Mouse (Mus musculus): ENCODE results near the gene Gm3448. TPM values are rescaled to one million over a fixed set of nuclear protein-coding genes. Genes with fewer than 3 reads are reported as not detected.

The Gm3448 gene
- 1 to 10 TPM; 7.2 to 8.0 TPM for total RNA-seq (2023)

DNA sequence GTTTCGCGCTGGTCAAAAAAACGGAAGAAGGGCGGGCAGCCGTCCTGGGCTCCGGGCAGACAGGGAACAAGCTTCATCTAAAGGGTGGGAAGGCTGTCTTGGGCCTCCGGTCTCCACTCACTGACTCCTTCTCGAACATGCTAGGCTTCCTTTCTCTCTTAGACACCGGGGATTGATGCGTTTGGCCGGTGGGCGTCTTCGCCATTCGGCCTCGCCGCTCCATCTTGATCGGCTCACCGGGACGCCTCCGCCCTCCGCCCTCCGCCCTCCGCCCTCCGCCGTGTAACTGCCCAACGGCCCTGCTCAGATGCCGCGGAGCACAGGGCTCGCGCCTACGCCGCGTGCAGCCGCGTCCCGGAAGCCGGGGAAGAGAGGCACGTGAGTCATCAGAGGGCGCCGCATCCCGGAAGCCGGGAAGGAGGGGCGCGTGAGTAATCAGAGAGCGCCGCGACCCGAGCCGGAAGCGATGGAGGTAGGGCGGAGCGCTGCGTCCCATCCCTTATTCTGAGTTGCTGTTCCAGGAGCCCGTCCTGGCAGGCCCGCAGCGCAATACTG, at the start of gene Gm3448, which contains the start of the genes Ermard and Tcte3:
Gene Gm3448, minus strand, starts transcription at position 363 of the 555 bp plus-strand sequence.
Gene Ermard, plus strand, starts transcription at position 34 of the 555 bp plus-strand sequence.
Gene Tcte3, minus strand, starts transcription at position 314 of the 555 bp plus-strand sequence.

DNA sequence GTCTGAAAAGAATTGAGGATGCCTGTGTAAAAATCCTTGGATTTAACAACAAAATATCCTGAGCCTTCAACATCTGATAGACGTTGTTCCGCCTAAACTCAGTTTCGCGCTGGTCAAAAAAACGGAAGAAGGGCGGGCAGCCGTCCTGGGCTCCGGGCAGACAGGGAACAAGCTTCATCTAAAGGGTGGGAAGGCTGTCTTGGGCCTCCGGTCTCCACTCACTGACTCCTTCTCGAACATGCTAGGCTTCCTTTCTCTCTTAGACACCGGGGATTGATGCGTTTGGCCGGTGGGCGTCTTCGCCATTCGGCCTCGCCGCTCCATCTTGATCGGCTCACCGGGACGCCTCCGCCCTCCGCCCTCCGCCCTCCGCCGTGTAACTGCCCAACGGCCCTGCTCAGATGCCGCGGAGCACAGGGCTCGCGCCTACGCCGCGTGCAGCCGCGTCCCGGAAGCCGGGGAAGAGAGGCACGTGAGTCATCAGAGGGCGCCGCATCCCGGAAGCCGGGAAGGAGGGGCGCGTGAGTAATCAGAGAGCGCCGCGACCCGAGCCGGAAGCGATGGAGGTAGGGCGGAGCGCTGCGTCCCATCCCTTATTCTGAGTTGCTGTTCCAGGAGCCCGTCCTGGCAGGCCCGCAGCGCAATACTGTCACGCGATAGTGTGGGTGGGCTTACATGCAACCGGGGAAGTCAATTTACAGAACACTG, 31.5 kb downstream of the Gm3448 start, which contains the start of gene Gm3435:
Gene Gm3435, plus strand, starts transcription at position 471 of the 708 bp plus-strand sequence.

GRCm38 (mm10) chr17:14978362-14979038, 62.8 kb downstream of the Gm3448 start, which contains the start of the genes 9030025P20Rik and Gm3417:
9030025P20Rik (plus strand) TSS chr17:14978468.
Gm3417 (minus strand) TSS chr17:14978790.

DNA sequence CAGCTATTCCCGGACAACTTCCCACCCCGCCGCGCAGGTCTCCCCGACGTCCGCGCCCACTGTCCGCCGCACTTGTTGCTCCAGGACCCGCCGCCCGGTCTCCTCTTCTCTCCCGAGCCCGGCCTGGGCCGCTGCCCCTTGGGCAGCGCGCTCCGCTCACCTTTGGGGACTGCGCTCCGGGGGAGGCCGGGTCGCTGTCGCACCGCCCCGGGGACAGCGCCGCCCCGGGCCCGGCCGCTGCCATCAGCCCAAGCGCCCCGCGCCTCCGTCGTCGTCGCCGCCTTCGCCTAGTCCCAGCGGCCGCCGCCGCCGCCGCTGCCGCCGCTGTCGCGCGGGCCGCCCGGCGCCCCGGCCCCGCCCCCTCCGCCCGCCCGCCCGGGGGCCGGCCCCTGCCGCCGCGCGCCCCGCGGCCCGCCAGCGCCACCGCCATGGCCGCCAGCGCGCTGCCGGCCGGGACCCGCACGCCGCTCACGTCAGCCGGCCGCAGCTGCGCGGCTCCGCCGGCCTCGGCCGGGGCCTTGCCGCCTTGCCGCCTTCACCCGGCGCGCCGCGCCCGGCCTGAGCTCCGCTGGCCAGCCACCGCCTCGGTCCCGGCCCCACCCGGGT, 80.3 kb downstream of the Gm3448 start, which contains the start of gene Phf10:
Gene Phf10, minus strand, starts transcription at position 323 of the 606 bp plus-strand sequence.

Other genes with a start within 250 kb of the Gm3448 start
- not detected for gene Wdr27, start 98.4 kb downstream of the Gm3448 start, total RNA-seq (2023)
- gene 1600012H06Rik, start 98.4 kb downstream of the Gm3448 start, total RNA-seq (2023): 10 to 100 TPM; 23.4 to 23.7 TPM
- 10 to 100 TPM; 50.6 to 56.1 TPM for gene Phf10, start 80.3 kb downstream of the Gm3448 start, total RNA-seq (2023)
- 10 to 100 TPM; 22.5 to 25.9 TPM for gene 9030025P20Rik, start 63.1 kb downstream of the Gm3448 start, total RNA-seq (2023)
- gene Gm3417, start 62.7 kb downstream of the Gm3448 start, total RNA-seq (2023): not detected
- gene Gm3435, start 31.4 kb downstream of the Gm3448 start, total RNA-seq (2023): 1 to 10 TPM; 6.8 to 9.2 TPM
- 100 to 1,000 TPM; 112 to 121 TPM for gene Ermard, start 329 bp downstream of the Gm3448 start, total RNA-seq (2023)
- not detected for gene Tcte3, start within 50 bp of the Gm3448 start, total RNA-seq (2023)

Measured in monocyte, adult 59 days (primary cell).